Mouse (Mus musculus) embryonic facial prominence, embryonic 15.5 days (tissue): ENCODE measurements around the gene Dmbx1. TPM values are rescaled to one million over a fixed set of nuclear protein-coding genes. Genes with fewer than 3 reads are reported as not detected.
A peak's percentile ranks its signal among the peaks of the same experiment; 100 is the strongest.

Experiments used
- ATAC-seq: fragments of 200-750 bp; cut with Nextera tagmentation; 2 replicates; pipeline ENCODE4 v1.8.0; 2017; ENCODE audit warnings: low read depth, moderate TSS enrichment; ENCODE audit not compliant: insufficient number of reproducible peaks, low FRiP score, low TSS enrichment
- H3K27ac ChIP-seq: fragments of 300-500 bp; sonication (generic); replicated peaks from 2 replicates; pipeline ENCODE4 v1.5.1; 2015; ENCODE audit warnings: mild to moderate bottlenecking, inconsistent platforms
- H3K27me3 ChIP-seq: fragments of 300-500 bp; sonication (generic); 2 replicates; pipeline ENCODE4 v1.6.1; 2015; ENCODE audit warnings: inconsistent platforms
- H3K36me3 ChIP-seq: fragments of 300-500 bp; sonication (generic); 2 replicates; pipeline ENCODE4 v1.6.1; 2015; ENCODE audit warnings: mild to moderate bottlenecking, inconsistent platforms
- H3K4me1 ChIP-seq: fragments of 300-500 bp; sonication (generic); 2 replicates; pipeline ENCODE4 v1.6.1; 2015; ENCODE audit warnings: inconsistent platforms
- H3K4me2 ChIP-seq: fragments of 300-500 bp; sonication (generic); replicated peaks from 2 replicates; pipeline ENCODE4 v1.6.1; 2015; ENCODE audit warnings: mild to moderate bottlenecking, inconsistent platforms
- H3K4me3 ChIP-seq: fragments of 300-500 bp; sonication (generic); replicated peaks from 2 replicates; pipeline ENCODE4 v1.5.1; 2015; ENCODE audit warnings: mild to moderate bottlenecking, inconsistent platforms
- H3K9ac ChIP-seq: fragments of 300-500 bp; sonication (generic); 2 replicates; pipeline ENCODE4 v1.6.1; 2015; ENCODE audit warnings: inconsistent platforms
- H3K9me3 ChIP-seq: fragments of 300-500 bp; sonication (generic); replicated peaks from 2 replicates; pipeline ENCODE4 v1.6.1; 2016; ENCODE audit warnings: inconsistent platforms
- WGBS: fragments of 180-500 bp; shearing (Covaris S2); methylation state at CpG from one replicate; pipeline ENCODE4 v1.1.7; 2015; 5-methylcytosine and 5-hydroxymethylcytosine counted together
- polyA plus RNA-seq: library from polyadenylated mRNA; unstranded; fragments of >200 nt; fragmentation: Nextera tagmentation; extraction: Ambion mirVana; gene quantifications from 2 replicates; pipeline ENCODE4 v1.2.1, GENCODE M21; 2015

Dmbx1 gene
- polyA plus RNA-seq, 1 experiment from 2014 or later: 3.3 TPM

DNA sequence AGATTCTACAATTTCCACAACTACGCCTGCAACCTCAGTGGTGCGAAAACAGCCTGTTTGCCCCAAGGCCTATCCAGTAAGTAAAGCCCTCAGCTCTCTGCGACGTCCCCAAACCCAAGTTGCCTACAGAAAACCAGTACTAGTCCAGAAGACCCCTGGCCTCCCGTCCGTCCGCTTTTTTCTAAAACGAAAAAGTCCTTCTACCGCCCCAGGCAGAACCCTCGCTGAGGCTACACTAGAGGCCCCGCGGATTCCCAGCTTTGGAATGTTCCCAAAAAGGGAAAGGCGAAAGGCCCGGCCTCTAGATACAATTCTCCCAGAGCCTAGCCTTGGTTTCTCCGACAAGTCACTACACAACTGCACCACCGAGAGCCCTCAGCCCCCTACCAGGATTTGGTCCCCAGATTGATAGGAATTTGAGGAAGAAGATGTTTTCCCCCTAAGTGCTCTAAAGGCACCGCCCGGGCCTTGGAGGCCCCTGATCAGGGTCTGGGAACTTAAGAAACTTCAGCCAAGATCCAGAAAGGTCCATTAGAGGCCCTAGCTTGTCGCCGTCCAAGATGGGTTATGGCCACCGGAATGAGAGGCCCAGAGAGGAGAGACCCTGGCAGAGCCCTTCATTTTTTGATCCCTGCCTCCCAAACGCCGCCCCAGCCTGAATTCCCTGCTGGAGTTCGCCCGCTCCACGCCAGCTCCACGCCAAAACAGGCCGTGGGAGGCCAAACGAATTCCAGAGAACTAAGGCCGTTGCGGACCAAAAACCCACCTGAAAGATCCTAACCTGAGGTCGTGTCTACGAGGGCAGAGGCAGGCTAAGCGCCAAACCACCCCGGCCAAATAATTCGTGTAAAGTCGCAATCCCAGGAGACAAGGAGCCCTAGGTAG, 1.2 kb downstream of the Dmbx1 start:
- H3K4me1 ChIP-seq: peaks cover 31% of the 10 kb centered on the region
- peak overlapping the region; percentile 68 for H3K27ac ChIP-seq
- 2% methylated on average over 37 of the region's 37 CpGs for WGBS
- peaks cover 96% of the 10 kb centered on the region for H3K27me3 ChIP-seq
- no peak for ATAC-seq
- no peaks in the 10 kb centered on the region for H3K36me3 ChIP-seq
- peak overlapping the region; percentile 41 for H3K4me3 ChIP-seq
- no peaks in the 10 kb centered on the region for H3K9me3 ChIP-seq
- H3K4me2 ChIP-seq: peak overlapping the region; percentile 71
- H3K9ac ChIP-seq: no peak overlapping the region

- Histone ChIP-seq H3K4me3 (peak overlapping the region; percentile 41), H3K9ac (no peak overlapping the region), H3K4me1 (peaks cover 31% of the 10 kb centered on the region), H3K9me3 (no peaks in the 10 kb centered on the region), H3K27me3 (peaks cover 96% of the 10 kb centered on the region), H3K4me2 (peak overlapping the region; percentile 31), H3K27ac (no peak overlapping the region), H3K36me3 (no peaks in the 10 kb centered on the region)
- ATAC-seq: no peak
- WGBS: 14% methylated on average over 19 of the region's 19 CpGs
These were observed 2.4 kb downstream of the Dmbx1 start for GRCm38 (mm10) chr4:115937061-115937976.

DNA sequence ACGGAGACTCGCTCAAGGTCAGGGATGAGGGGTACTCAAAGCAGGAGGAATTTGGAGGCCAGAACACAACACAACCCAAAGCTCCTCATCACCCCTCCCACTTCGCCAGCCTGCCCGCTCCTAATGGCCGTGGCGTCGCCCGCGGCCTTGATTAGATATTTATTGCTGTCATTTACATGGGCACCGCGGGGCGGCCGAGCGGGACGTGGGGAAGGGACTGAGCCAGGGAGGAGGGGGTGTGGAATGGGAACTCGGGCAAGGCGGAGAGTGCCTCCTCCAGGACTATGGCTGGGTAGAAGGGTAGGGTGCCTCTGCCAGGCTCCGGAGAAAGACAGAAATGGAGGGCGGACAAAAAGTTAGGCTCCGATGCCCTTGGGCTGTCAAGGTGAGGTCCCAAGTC, 3.1 kb downstream of the Dmbx1 start:
- peaks cover 96% of the 10 kb centered on the region for H3K27me3 ChIP-seq
- no peak overlapping the region for H3K27ac ChIP-seq
- H3K9ac ChIP-seq: no peak overlapping the region
- no peaks in the 10 kb centered on the region for H3K9me3 ChIP-seq
- H3K4me3 ChIP-seq: peak overlapping the region; percentile 15; the same call in 1 of the 2 replicates
- WGBS: 6% methylated on average over 20 of the region's 20 CpGs
- peaks cover 31% of the 10 kb centered on the region for H3K4me1 ChIP-seq
- H3K36me3 ChIP-seq: no peaks in the 10 kb centered on the region
- no peak for ATAC-seq
- H3K4me2 ChIP-seq: peak overlapping the region; percentile 31

GRCm38 (mm10) chr4:115935835-115936581, 3.7 kb downstream of the Dmbx1 start:
- Histone ChIP-seq H3K9me3 (no peaks in the 10 kb centered on the region), H3K9ac (no peak overlapping the region), H3K4me1 (peaks cover 31% of the 10 kb centered on the region), H3K27ac (no peak overlapping the region), H3K27me3 (peaks cover 96% of the 10 kb centered on the region), H3K36me3 (no peaks in the 10 kb centered on the region), H3K4me3 (peak overlapping the region; percentile 15; the same call in 1 of the 2 replicates), H3K4me2 (peak overlapping the region; percentile 31)
- WGBS: 5% methylated on average over 36 of the region's 36 CpGs
- ATAC-seq: no peak

DNA sequence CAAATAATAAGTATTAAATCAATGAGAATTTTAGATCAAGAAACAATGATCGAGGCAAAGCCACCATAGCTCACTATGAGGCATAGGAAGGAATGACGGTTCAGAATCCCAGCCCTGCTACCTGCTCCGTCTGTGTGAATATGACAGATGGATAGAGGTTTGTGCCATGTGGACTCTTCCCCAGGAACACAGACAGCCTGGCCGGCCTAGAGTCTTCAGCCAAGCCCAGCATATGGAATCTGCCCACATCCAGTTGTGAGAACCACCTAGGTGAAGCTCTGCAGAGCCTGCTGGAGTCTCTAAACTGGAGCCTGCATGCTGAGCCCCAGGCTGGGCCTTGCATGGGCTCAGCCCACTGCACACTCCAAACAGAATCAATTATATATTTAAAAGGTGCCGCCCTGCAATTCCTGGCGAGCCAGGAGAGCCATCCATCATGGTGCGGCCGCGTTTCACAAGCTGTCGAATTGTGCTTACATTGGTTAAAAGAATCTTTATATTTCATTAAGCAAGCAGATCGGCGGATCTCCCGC, 8.1 kb downstream of the Dmbx1 start:
- ATAC-seq: no peak
- H3K4me2 ChIP-seq: no peak overlapping the region
- H3K36me3 ChIP-seq: no peaks in the 10 kb centered on the region
- H3K9me3 ChIP-seq: no peaks in the 10 kb centered on the region
- no peak overlapping the region for H3K27ac ChIP-seq
- WGBS: 63% methylated on average over 13 of the region's 13 CpGs
- H3K4me1 ChIP-seq: peaks cover 9% of the 10 kb centered on the region
- H3K9ac ChIP-seq: no peak overlapping the region
- peaks cover 75% of the 10 kb centered on the region for H3K27me3 ChIP-seq
- H3K4me3 ChIP-seq: no peak overlapping the region

DNA sequence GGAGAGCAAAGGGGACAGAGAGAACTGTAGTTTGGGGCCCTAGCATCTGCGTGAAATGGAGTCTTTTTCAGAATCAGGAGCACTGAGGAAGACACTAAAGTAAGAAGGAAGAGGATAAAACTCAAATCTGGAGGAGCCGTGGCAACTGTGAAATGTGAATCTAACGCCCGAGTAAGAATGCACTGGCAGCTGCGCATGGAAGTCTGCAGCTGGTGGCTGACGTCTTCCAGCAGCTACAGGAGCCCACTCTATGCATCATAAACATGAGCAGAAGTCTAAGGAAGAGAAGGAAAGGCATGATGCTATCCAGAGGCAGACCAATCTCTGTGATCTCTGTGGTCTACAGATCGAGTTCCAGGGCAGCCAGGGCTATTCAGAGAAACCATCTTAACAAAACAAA, 12.1 kb downstream of the Dmbx1 start:
- no peaks in the 10 kb centered on the region for H3K36me3 ChIP-seq
- no peak overlapping the region for H3K9ac ChIP-seq
- WGBS: 47% methylated on average over 7 of the region's 7 CpGs
- no peak overlapping the region for H3K4me3 ChIP-seq
- ATAC-seq: no peak
- peaks cover 40% of the 10 kb centered on the region for H3K27me3 ChIP-seq
- no peaks in the 10 kb centered on the region for H3K9me3 ChIP-seq
- H3K27ac ChIP-seq: no peak overlapping the region
- H3K4me1 ChIP-seq: no peaks in the 10 kb centered on the region
- no peak overlapping the region for H3K4me2 ChIP-seq

- Histone ChIP-seq H3K4me2 (no peak overlapping the region), H3K27ac (no peak overlapping the region), H3K27me3 (peaks cover 9% of the 10 kb centered on the region), H3K9ac (no peak overlapping the region), H3K4me1 (no peaks in the 10 kb centered on the region), H3K9me3 (no peaks in the 10 kb centered on the region), H3K4me3 (no peak overlapping the region), H3K36me3 (no peaks in the 10 kb centered on the region)
- WGBS: 73% methylated on average over 16 of the region's 16 CpGs
- no peak for ATAC-seq
These were observed 16.4 kb downstream of the Dmbx1 start for GRCm38 (mm10) chr4:115923262-115923880.

DNA sequence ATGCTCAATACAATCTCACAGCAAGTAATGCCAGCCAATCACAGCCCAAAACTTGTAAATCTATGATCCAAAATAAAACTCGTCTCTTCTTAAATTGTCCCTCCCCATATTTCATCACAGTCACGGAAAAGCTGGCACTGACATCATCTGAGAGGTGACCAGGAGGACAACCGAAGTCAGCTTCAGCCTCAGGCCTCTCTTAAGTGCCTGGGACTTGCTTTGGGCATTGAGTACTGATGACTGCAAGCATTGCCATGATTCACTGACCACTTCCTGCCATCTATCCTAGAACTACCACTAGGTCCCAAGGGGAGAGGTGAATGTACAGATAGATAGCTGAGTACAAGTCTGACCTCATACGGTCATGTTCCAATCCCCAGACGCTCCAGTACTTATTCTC, 17.0 kb downstream of the Dmbx1 start:
- Histone ChIP-seq H3K4me2 (no peak overlapping the region), H3K27me3 (peaks cover 10% of the 10 kb centered on the region), H3K4me3 (no peak overlapping the region), H3K27ac (no peak overlapping the region), H3K9me3 (no peaks in the 10 kb centered on the region), H3K4me1 (no peaks in the 10 kb centered on the region), H3K36me3 (no peaks in the 10 kb centered on the region), H3K9ac (no peak overlapping the region)
- no peak for ATAC-seq
- 85% methylated on average over 5 of the region's 5 CpGs for WGBS

DNA sequence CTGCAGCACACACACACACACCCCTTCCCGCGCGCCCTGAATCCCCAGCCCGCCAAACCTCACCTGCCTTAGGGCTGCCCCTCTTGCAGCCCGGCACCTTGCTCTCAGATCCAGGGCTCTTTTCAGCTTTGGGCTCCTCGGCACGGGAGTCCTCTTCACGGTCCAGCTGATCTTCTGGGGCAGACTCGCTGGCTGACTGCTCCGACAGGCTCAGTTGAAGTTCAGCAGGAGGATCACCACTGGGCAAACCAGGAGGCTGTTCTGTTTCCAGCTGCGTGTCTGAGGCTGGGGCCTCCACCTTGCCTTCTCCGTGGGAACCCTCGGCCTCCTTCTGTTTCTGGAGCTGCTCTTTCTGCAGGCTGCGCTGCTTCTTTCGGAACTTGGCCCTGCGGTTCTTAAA, 19.8 kb downstream of the Dmbx1 start:
- H3K9ac ChIP-seq: no peak overlapping the region
- no peak overlapping the region for H3K4me2 ChIP-seq
- peaks cover 11% of the 10 kb centered on the region for H3K27me3 ChIP-seq
- no peak overlapping the region for H3K4me3 ChIP-seq
- H3K4me1 ChIP-seq: no peaks in the 10 kb centered on the region
- no peaks in the 10 kb centered on the region for H3K36me3 ChIP-seq
- H3K27ac ChIP-seq: no peak overlapping the region
- 82% methylated on average over 16 of the region's 16 CpGs for WGBS
- no peaks in the 10 kb centered on the region for H3K9me3 ChIP-seq
- ATAC-seq: no peak

- Histone ChIP-seq H3K9me3 (no peaks in the 10 kb centered on the region), H3K4me2 (no peak overlapping the region), H3K27me3 (peaks cover 14% of the 10 kb centered on the region), H3K4me3 (no peak overlapping the region), H3K27ac (no peak overlapping the region), H3K36me3 (no peaks in the 10 kb centered on the region), H3K9ac (no peak overlapping the region), H3K4me1 (0 out of 2 replicates have a peak, but pooled peaks cover 5% of the 10 kb centered on the region)
- peak; percentile 36; the same call in 1 of the 2 replicates for ATAC-seq
- 13% methylated on average over 4 of the region's 4 CpGs for WGBS
These were observed 28.1 kb downstream of the Dmbx1 start for GRCm38 (mm10) chr4:115911586-115911985.
